Mouse (Mus musculus): ENCODE results near the gene Pard3.

Pard3 gene

DNA sequence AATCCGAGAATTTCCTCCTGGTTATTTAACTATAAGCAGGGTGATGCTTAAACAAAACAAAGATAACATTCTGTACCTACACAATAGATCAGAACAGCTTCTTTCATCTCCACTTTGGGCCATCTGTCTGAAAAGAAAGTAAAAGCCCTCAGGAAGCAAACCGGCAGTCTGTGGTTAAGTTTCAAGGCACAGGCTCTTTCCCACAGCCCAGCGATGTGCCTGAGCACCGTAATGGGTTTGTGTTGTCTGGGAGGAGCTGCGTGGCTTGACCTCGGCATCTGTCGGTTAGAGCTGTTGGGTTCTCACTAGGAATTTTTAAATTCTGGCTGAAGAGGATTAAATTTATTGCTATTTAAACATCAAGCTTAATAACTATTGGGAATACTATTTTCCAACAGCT lies 436.5 kb downstream of the Pard3 start:
- no peak for DNase-seq (ENCODE audit: low spot score)

DNA sequence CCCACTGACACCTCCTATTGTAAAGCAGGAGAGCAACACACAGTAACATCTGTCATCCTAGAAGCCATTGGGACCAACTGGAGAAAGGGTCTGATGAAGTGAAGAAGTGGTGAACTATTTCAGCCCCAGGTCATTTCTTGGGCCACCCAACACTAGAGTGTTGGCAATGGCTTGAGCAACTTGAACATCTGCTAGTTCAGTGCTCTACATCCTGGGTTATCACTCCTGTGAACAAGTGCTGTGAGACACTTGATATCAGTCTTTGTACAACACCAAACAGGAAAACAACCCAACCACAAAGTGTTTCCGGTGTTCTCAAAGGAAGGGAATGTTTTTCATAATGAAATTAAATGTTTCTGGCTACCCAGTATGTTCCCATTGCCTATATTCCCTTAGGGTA lies 438.1 kb downstream of the Pard3 start:
- no peak for DNase-seq (ENCODE audit: low spot score)

GRCm38 (mm10) chr8:127505286-127505685 lies 441.6 kb downstream of the Pard3 start:
- DNase-seq (ENCODE audit: low spot score): no peak

GRCm38 (mm10) chr8:127506336-127506735 lies 442.6 kb downstream of the Pard3 start:
- no peak for DNase-seq (ENCODE audit: low spot score)

GRCm38 (mm10) chr8:127511341-127511740 lies 447.6 kb downstream of the Pard3 start:
- no peak for DNase-seq (ENCODE audit: low spot score)

DNA sequence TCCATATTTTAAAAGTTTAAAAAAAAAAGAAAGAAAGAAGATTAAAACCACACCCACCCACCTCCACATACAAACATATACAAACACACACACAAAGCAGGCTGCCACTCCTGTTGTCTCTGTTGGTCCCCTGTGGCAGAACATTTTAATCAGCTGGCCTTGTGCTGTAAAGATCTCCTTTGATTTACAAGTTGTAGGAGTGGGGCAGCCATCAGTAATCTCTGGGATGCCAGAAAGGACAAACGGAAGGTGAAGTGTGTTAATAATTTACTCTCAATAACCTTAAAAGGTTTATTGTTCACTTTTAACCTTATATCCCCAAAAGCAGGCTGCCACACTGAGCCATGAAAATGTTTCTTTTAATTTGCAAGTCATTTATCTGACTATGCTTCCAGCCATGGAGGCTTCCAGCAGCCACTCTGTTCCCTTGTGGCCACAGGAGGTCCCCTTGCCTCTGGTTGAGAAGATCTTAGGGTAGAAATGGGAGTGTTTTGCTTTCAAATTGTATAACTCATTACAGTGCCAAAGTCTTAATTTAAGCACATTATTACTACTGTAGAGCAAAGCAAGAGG lies 448.4 kb downstream of the Pard3 start:
- DNase-seq (ENCODE audit: low spot score): no peak

DNA sequence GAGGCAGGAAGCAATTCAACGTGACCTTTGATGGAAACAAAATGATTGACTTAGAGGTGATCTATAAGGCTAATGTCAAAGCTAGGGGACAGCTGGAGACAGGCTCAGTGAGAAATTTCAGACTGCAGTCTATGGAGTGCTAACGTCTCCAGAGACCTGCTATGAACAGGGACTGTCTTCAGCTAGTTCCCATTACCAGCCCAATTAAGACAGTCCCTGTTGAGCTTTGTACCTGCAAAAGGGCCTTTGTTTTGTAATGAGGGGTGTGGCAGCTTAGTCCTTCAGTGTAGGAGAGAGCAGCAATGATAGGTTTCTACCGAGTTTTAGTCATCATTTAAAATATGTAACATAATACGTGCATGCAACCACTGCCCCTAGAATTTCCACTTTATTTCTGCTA lies 448.9 kb downstream of the Pard3 start:
- no peak for DNase-seq (ENCODE audit: low spot score)

- no peak for DNase-seq (ENCODE audit: low spot score)
Measured at GRCm38 (mm10) chr8:127514810-127515735, 451.4 kb downstream of the Pard3 start.

GRCm38 (mm10) chr8:127516043-127516442 lies 452.4 kb downstream of the Pard3 start:
- DNase-seq (ENCODE audit: low spot score): peak; percentile 34

- DNase-seq (ENCODE audit: low spot score): no peak
Measured at GRCm38 (mm10) chr8:127525673-127526072, 462.0 kb downstream of the Pard3 start.

GRCm38 (mm10) chr8:127528315-127528714 lies 464.6 kb downstream of the Pard3 start:
- DNase-seq (ENCODE audit: low spot score): no peak

DNA sequence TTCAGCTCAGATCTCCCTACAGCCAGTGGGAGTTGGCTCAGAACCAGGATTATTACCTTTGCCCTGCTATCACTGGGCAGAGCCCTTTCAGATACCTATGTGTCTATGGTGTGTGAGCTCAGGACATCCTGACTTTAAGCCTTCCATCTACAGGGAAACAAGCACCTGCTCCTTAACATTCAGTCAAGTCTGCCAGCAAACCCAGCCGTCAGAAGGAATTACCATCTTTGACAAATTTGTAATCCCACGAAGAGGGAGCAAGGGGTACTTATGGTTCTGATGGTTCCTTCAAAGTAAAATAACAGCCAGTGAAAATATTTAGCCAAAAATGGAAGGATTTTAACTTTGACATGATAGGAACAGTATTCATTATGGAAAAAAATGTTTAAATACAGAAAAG lies 466.1 kb downstream of the Pard3 start:
- DNase-seq (ENCODE audit: low spot score): no peak

- no peak for DNase-seq (ENCODE audit: low spot score)
Measured at GRCm38 (mm10) chr8:127531866-127532265, 468.2 kb downstream of the Pard3 start.

GRCm38 (mm10) chr8:127534789-127535188 lies 471.1 kb downstream of the Pard3 start:
- DNase-seq (ENCODE audit: low spot score): no peak

- no peak for DNase-seq (ENCODE audit: low spot score)
Measured at GRCm38 (mm10) chr8:127535192-127535845, 471.6 kb downstream of the Pard3 start.

DNA sequence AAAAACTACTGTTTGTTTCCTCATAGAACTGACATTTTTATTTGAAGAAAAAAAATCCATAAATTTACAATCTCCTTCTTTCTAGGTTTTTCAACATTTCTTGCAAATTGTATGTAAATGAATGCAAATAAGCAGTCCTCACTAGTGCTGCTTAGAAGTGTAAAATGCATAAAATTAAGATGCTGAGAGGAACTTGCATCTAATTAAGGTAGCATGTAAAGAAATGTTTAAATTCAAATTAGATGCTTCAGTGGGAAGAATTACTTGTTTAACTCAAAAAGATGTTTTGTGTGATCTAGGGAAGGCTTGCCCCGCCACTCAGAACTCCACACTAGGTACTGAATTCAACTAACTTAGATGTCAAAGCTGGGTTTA lies 472.1 kb downstream of the Pard3 start:
- no peak for DNase-seq (ENCODE audit: low spot score)

- peak; percentile 57 for DNase-seq (ENCODE audit: low spot score)
Measured at GRCm38 (mm10) chr8:127539803-127540202, 476.1 kb downstream of the Pard3 start.

GRCm38 (mm10) chr8:127540273-127540672 lies 476.6 kb downstream of the Pard3 start:
- DNase-seq (ENCODE audit: low spot score): no peak

GRCm38 (mm10) chr8:127542162-127542561 lies 478.5 kb downstream of the Pard3 start:
- DNase-seq (ENCODE audit: low spot score): no peak

DNA sequence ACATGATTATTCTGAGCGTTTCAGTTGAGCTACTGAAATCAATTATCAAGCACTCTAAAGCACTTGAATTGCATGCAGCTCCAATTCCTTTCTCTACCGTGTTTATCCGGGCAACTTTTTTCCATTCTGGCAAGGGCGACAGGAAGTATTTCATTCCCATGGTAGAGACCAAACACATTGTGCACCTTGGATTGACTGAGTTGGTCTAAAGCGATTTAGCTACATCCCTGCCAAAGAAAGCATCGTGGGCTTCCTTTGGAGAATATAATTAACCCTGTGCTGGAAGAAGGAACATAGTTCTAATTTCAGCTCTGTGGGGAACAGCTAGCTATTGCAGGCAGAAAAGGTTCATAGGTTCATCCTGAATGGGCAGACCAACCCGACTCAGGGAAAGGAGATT lies 480.0 kb downstream of the Pard3 start:
- no peak for DNase-seq (ENCODE audit: low spot score)

- no peak for DNase-seq (ENCODE audit: low spot score)
Measured at GRCm38 (mm10) chr8:127546161-127546560, 482.5 kb downstream of the Pard3 start.

- DNase-seq (ENCODE audit: low spot score): no peak
Measured at GRCm38 (mm10) chr8:127550928-127551327, 487.2 kb downstream of the Pard3 start.

- peak; percentile 31 for DNase-seq (ENCODE audit: low spot score)
Measured at GRCm38 (mm10) chr8:127552161-127552595, 488.5 kb downstream of the Pard3 start.
